Mouse (Mus musculus) G1E (cell line): Measurements from ENCODE around the gene Eif3a. TPM values are rescaled to one million over a fixed set of nuclear protein-coding genes. Genes with fewer than 3 reads are reported as not detected.
A peak's percentile ranks its signal among the peaks of the same experiment; 100 is the strongest.

Source experiments
- ATAC-seq: 2 replicates; pipeline ENCODE4 v1.8.0; 2016; ENCODE audit warnings: mild to moderate bottlenecking; ENCODE audit not compliant: insufficient number of reproducible peaks, poor library complexity, low FRiP score, severe bottlenecking; ENCODE audit errors: extremely low read depth
- DNase-seq: peaks from one replicate; pipeline ENCODE4 v3.0.0; 2012; ENCODE audit warnings: low spot score
- H3K27me3 ChIP-seq: 2 replicates; pipeline ENCODE4 v1.6.1; 2012; ENCODE audit warnings: mild to moderate bottlenecking, low read length, inconsistent platforms; ENCODE audit not compliant: insufficient read depth
- H3K36me3 ChIP-seq: replicated peaks from 2 replicates; pipeline ENCODE3; 2012; ENCODE audit warnings: mild to moderate bottlenecking, inconsistent platforms
- H3K4me1 ChIP-seq: 2 replicates; pipeline ENCODE4 v1.6.1; 2012; ENCODE audit warnings: low read depth, low read length, inconsistent platforms, mixed read lengths; ENCODE audit not compliant: insufficient read depth
- H3K4me3 ChIP-seq: 2 replicates; pipeline ENCODE4 v1.5.1; 2012; ENCODE audit warnings: low read depth, mild to moderate bottlenecking, inconsistent platforms, low read length, moderate library complexity, mixed read lengths
- H3K9me3 ChIP-seq: replicated peaks from 2 replicates; pipeline ENCODE4 v1.6.1; 2012; ENCODE audit warnings: inconsistent platforms
- CTCF ChIP-seq: IDR thresholded peaks from 2 replicates; pipeline ENCODE4 v1.5.1; 2012; ENCODE audit warnings: low read depth, low read length, inconsistent platforms, mixed read lengths
- GATA1 ChIP-seq: IDR thresholded peaks from 2 replicates; pipeline ENCODE4 v1.6.1; 2012; ENCODE audit warnings: borderline replicate concordance, low read length, inconsistent platforms, mixed read lengths
- GATA2 ChIP-seq: IDR thresholded peaks from 2 replicates; pipeline ENCODE4 v1.6.1; 2012; ENCODE audit warnings: low read depth, low read length, inconsistent platforms, borderline replicate concordance
- POLR2AphosphoS5 ChIP-seq: IDR thresholded peaks from 2 replicates; pipeline ENCODE4 v1.6.1; 2012; ENCODE audit warnings: low read depth, low read length, inconsistent platforms; ENCODE audit not compliant: insufficient replicate concordance
- TAL1 ChIP-seq: conservative IDR thresholded peaks from 2 replicates; pipeline ENCODE4 v1.6.1; 2012; ENCODE audit warnings: low read depth, low read length, inconsistent platforms, mixed read lengths
- polyA plus RNA-seq: library from polyadenylated mRNA; stranded (reverse); fragments of >175 nt; gene quantifications from 2 replicates; pipeline ENCODE4 v1.2.3, GENCODE M21; 2012
- total RNA-seq, 2 experiments: library from RNA; stranded (forward) in 1 of 2; stranded (reverse) in 1 of 2; fragments of 200-1000 nt in 1 of 2; fragments of >200 nt in 1 of 2; fragmentation: Nextera tagmentation in 1 of 2; gene quantifications; 2 replicates each; pipeline ENCODE4 v1.2.3; 2014 to 2017

Gene Eif3a
- total and polyA plus RNA-seq, 3 experiments = 135 to 415 (median 323) TPM

GRCm38 (mm10) chr19:60756192-60757098, 34.0 kb downstream of the Eif3a start:
- DNase-seq = peak; percentile 33
- Histone ChIP-seq H3K36me3 (peaks cover 20% of the 10 kb centered on the region), H3K9me3 (no peaks in the 10 kb centered on the region), H3K4me1 (peaks cover 32% of the 10 kb centered on the region), H3K27me3 (peaks cover 3% of the 10 kb centered on the region; the same call in 1 of the 2 replicates), H3K4me3 (peak overlapping the region; percentile 85)
- TF ChIP-seq TAL1 (no peak), CTCF (no peak), POLR2AphosphoS5 (no peak), GATA2 (no peak), GATA1 (no peak)
- ATAC-seq = no peak

GRCm38 (mm10) chr19:60755438-60756191, 34.8 kb downstream of the Eif3a start, which contains the start of gene Nanos1:
Gene Nanos1, plus strand, starts transcription at chr19:60755987.
- peak; percentile 96 for DNase-seq
- TF ChIP-seq TAL1 (no peak), GATA1 (no peak), GATA2 (no peak), CTCF (no peak), POLR2AphosphoS5 (no peak)
- no peaks in the 10 kb centered on the region for H3K9me3 ChIP-seq
- H3K4me3 ChIP-seq = peak within 1 kb of the TSS; percentile 85
- peaks cover 18% of the 10 kb centered on the region for H3K36me3 ChIP-seq
- peaks cover 32% of the 10 kb centered on the region for H3K4me1 ChIP-seq
- ATAC-seq = peak; percentile 83
- peaks cover 3% of the 10 kb centered on the region; the same call in 1 of the 2 replicates for H3K27me3 ChIP-seq

DNA sequence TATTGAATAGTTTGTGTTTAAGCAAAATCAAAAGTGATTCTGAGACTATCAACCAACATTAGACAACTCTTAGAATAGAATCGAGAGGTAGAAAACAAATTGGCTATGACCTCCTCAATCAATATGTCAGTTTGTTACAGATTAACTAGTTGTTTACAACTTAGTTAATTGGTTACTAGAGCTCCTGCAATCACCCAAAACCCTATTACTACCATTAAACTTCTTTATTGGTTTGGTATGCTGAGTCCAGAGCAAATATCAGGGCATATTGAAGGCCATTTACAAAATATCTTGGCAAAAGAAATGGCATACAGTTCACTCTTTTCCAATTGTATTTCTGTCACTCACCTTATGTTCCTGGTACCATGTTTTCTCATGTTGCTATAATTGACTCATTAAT, 42.7 kb downstream of the Eif3a start:
- Histone ChIP-seq H3K4me1 (peaks cover 5% of the 10 kb centered on the region), H3K36me3 (no peaks in the 10 kb centered on the region), H3K9me3 (no peaks in the 10 kb centered on the region), H3K27me3 (peaks cover 18% of the 10 kb centered on the region), H3K4me3 (no peak overlapping the region)
- TF ChIP-seq CTCF (no peak), GATA1 (no peak), POLR2AphosphoS5 (no peak), TAL1 (no peak), GATA2 (no peak)
- DNase-seq = no peak
- ATAC-seq = no peak

- H3K36me3 ChIP-seq = no peaks in the 10 kb centered on the region
- H3K9me3 ChIP-seq = no peaks in the 10 kb centered on the region
- ATAC-seq (no peak; the same call in 1 of the 2 replicates), DNase-seq (no peak)
- H3K4me3 ChIP-seq = no peak overlapping the region
- TF ChIP-seq CTCF (no peak), GATA1 (no peak), GATA2 (no peak), POLR2AphosphoS5 (no peak)
- peaks cover 31% of the 10 kb centered on the region for H3K27me3 ChIP-seq
- H3K4me1 ChIP-seq = peaks cover 5% of the 10 kb centered on the region
Measured at GRCm38 (mm10) chr19:60743767-60744547, 46.5 kb downstream of the Eif3a start.

GRCm38 (mm10) chr19:60740560-60740959, 49.9 kb downstream of the Eif3a start:
- DNase-seq = no peak
- Histone ChIP-seq H3K4me1 (peaks cover 5% of the 10 kb centered on the region), H3K27me3 (peaks cover 30% of the 10 kb centered on the region), H3K9me3 (no peaks in the 10 kb centered on the region), H3K36me3 (no peaks in the 10 kb centered on the region), H3K4me3 (no peak overlapping the region)
- ATAC-seq = no peak
- TF ChIP-seq CTCF (no peak), TAL1 (no peak), GATA1 (no peak), GATA2 (no peak), POLR2AphosphoS5 (no peak)
